Mouse (Mus musculus) CD4-positive naive resting alpha-beta T cell, adult 76 days (primary cell): ENCODE data around the gene Dmp1. TPM values are rescaled to one million over a fixed set of nuclear protein-coding genes. Genes with fewer than 3 reads are reported as not detected.

Source experiments
- total RNA-seq: library from RNA; stranded (reverse); gene quantifications from one replicate; pipeline ENCODE4 v1.2.4, GENCODE M21; 2023

Gene Dmp1
- total RNA-seq, result not detected

GRCm38 (mm10) chr5:104202351-104202750 is at the start of gene Dmp1:
TSS of gene Dmp1 (plus strand) at chr5:104202613.

DNA sequence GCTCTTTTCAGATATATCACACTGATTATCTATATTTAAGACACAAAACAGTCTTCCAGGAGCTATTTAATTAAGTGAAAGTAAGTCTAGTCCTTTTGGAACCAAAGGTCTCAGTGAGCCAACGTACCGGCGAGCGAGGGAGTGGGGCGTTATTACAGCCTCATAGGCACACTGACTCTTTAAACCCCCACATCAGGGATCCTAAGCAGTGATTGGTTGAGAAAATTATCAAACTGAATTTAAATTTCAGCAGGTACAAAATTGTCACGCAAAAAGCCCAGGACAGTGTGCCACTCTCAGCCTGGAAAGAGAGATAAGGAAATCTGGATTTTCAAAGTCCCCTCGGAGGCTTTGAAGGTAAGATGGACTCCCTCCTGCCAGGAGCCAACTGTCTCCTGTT is 32.0 kb upstream of the Dmp1 start, which contains the start of gene Dspp:
Gene Dspp, plus strand, starts transcription at position 301 of the 400 bp plus-strand sequence.

Other genes starting within 250 kb of the Dmp1 start
- not detected for gene Hsd17b13, start 225.2 kb upstream of the Dmp1 start, total RNA-seq
- 22.1 TPM for gene Hsd17b11, start 180.7 kb upstream of the Dmp1 start, total RNA-seq
- gene Nudt9, start 156.3 kb upstream of the Dmp1 start, total RNA-seq, result 38.5 TPM
- gene Gm17660, start 125.0 kb upstream of the Dmp1 start, total RNA-seq, result not detected
- not detected for gene Sparcl1, start 88.9 kb upstream of the Dmp1 start, total RNA-seq
- not detected for gene Dspp, start 31.9 kb upstream of the Dmp1 start, total RNA-seq
- not detected for gene Ibsp, start 96.6 kb downstream of the Dmp1 start, total RNA-seq
- gene Mepe, start 122.7 kb downstream of the Dmp1 start, total RNA-seq, result not detected
- gene Spp1, start 232.5 kb downstream of the Dmp1 start, total RNA-seq, result not detected